Mouse (Mus musculus): ENCODE measurements at regions not wholly inside any gene's neighbourhood (a gene's known extent, or its start where the extent isn't known, plus 50 kb on each side); places are given as distances from the start of the nearest gene placed in this dataset.
"Not testable (repeated sequence)": the region's sequence is repeated elsewhere in the genome, so short reads cannot be mapped to it uniquely, and the experiment has no call there.

DNA sequence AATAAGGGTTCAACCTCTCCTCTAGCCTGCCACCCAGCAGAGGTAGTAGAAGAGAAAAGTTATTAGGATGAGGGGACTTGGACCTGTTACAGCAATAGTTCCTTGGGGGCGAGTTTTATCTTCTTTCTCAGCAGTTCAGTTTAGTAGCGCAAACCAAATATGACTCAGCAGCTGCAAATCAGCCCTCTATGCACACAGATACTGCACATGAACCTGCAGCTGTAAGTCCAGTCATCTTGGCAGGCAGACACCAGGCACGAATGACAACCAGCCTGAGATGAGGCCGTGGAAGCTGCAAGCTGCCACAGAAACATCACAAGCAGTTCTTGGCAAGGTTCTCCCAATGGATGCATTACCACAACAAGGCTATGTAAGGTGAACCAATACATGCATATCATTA, 327.0 kb upstream of the Akr1e1 start:
- no peak for DNase-seq (ENCODE audit: low spot score)

DNA sequence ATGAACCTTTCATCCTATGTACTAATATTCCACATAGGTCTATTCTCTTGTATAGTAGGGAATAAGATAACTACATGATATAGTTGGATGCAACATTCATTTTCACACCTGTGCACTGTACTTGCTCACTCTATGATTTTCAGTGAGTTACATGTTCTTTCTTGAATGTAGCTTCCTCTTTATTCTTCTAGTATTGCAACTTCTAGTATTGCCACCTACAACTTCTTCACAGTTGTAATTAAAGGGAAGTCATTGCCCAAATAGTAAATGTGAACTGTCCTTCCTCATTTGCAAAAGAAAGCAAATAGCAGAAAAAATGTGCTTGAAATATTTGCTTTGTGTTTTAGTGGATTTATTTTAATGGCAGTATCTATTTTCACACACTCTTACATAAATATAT, 330.9 kb upstream of the Akr1e1 start:
- DNase-seq (ENCODE audit: low spot score) = no peak

DNA sequence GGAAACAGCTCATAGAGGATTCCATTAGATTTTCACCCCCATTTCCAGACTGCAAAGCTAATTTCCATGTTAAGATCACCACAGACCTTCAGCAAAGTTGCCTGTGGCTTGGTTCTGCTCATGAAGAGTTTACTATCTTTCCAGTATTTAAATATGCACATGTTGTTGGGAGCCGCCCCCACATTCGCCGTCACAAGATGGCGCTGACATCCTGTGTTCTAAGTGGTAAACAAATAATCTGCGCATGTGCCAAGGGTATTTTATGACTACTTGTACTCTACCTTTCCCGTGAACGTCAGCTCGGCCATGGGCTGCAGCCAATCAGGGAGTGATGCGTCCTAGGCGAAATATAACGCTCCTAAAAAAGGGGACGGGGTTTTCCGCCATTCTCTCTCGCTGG, 333.5 kb upstream of the Akr1e1 start:
- peak; percentile 48 for DNase-seq (ENCODE audit: low spot score)

DNA sequence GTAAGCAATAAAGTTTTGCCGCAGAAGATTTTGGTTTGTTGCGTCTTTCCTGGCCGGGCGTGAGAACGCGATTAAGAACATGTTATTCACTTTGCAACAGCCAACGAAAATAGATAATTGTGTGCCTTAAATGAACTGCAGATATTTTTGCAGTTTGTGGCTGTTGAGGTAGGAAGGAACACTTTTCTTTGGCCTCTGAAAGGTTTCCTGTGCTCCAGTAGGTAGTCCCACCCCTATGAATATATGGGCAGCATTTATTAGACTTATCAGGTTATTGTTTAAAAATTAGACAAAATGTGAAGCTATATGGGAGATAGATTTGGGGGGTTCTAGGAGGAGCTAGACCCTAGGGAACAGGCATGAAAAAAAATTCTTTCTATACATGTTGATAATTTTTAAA, 334.1 kb upstream of the Akr1e1 start:
- no peak for DNase-seq (ENCODE audit: low spot score)

DNA sequence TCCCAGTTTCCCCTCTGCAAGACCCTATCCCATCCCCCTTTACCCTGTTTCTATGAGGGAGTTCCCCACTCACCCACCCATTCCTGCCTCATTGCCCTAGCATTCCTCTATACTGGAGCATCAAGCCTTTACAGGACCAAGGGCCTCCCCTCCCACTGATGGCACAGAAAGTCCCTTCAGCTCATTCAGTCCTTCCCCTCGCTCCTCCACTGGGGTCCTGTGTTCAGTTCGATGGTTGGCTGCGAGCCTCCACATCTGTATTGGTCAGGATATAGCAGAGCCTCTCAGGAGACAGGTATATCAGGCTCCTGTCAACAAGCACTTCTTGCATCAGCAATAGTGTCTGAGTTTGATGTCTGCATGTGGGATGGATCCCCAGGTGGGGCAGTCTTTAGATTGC, 346.4 kb upstream of the Akr1e1 start:
- no peak for DNase-seq (ENCODE audit: low spot score)

DNA sequence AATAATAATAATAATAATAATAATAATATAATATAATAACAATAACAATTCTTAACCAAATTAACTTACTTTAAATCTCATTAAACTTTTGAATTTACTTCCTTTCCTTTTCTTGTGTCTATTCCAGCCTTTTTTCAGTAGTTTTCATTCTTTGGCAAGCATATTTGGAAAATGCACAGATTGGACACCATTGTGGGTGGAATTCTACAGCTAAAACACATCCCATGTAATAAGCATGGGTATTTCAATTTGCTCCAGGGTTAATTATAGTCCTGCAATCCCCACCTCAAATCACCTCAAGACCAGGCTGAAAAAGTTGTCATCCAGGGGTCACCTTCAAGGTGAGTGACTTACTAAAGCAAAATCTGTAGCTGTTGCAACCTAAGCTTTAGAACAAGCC, 355.9 kb upstream of the Akr1e1 start:
- no peak for DNase-seq (ENCODE audit: low spot score)

DNA sequence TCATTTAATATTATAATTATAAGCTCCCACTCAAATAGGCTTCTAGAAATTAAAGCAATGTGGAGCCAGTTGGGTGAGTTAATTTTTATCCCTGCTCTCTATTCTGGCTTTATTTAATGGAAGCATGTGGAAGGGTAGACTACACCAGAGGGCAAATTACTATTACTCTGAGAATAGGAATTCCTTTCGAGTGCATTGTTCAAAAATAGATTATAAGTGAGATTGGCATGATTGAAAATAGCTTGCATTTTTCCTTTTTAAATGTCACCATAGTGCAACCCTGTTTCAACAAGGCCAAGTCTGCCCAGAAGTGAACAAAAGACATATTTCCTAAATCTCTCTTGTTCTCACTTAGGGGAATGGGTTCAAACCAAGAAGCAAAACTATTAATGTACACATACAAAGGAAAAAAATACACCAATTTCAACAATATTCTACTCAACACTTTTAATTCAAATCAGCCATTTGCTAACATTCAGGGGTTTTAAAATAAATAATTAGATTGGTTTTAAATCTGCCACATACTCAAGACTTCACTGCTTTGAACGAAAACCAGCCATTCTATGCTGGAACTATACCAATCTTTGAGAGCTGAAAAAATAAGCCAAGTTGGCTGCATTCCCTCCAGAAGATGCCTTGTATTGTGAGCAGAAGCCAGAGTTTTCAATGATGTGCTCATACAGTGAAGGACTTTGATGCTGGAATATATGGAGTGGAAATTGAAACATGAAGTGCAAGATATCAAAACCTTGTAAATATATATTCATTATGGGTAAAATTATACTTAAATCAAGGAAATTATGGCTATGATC, 361.3 kb upstream of the Akr1e1 start:
- DNase-seq (ENCODE audit: low spot score) = no peak

DNA sequence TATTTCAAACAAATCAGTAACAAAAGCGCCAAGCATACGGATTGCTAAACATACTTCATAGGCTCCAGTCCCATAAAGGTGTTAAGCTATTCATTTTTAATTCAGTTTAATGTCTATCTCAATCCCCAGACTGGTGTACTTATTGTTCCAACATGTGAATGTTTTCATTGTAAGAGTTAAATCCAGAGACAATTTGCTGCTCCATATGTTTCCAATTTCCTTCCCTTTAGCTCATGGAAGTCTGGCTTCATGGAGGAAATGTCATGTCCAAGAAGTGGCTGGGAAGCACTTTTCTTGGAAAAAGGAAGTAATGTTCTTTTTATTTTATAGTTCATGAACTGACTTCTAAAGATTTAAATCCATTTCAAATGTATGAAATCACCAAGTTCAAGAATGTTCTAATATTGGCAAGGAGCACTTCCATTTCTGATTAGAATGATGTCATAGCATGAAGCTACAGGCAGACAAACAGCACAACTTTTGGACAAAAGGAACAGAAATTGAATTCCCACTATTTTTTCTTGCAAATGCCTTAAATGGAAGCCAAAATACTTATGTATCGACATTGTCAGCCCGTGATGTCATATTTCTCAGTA, 362.6 kb upstream of the Akr1e1 start:
- no peak for DNase-seq (ENCODE audit: low spot score)

DNA sequence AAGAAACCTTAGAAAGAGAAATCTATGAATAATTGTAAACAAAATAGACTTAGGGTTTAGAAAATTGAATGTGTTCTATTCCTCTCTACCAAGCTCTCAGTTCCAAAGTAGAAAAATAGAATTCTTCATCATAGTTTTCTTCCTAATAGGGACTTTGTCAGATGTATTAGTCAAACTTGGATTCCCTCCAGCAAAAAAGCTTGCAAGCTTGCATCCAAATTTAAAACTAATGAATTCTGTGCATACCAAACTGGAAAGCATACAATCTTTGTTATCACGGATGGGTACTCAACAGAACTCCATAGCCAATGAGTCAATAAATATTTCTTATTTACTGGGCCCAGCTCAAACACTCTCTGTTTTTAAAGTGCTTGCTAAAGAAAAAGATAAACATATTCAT, 383.9 kb upstream of the Akr1e1 start:
- DNase-seq (ENCODE audit: low spot score) = no peak

DNA sequence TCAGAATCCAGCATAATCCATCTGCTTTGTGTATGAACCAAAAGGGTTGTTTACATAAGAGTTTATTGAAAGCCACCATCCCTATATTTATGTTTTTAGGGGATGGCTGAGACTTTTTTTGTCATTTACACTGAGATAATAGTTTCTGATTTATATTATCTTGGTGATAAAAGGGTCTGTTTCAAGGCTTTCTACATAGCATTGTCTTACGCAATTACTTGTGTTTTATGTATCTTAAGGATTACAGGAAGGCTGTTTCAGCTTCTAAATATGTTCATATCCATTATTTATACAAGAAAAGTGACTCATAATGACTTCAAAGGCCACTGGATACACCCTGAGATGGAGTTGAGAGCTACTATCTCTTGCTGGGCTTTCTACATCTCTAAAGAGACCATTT, 399.3 kb upstream of the Akr1e1 start:
- no peak for DNase-seq (ENCODE audit: low spot score)

DNA sequence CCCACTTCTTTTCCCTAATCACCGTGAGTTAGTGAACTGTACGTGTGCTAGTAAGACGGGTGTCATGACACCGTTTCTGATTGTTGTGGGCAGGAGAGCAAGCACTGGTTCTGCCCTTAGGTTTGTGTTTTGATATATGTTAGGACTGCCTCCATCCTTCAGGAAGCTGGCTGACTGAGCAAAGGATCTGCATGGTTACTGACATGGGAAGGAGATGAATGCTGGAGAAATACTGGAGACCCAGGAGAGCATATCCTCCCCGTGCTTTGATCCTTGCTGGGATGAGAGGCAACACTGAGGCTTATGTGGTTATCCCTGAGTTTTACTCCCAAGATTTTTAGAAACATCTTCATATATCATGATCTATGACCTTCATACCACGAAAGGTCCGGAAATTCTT, 413.5 kb upstream of the Akr1e1 start:
- no peak for DNase-seq (ENCODE audit: low spot score)

DNA sequence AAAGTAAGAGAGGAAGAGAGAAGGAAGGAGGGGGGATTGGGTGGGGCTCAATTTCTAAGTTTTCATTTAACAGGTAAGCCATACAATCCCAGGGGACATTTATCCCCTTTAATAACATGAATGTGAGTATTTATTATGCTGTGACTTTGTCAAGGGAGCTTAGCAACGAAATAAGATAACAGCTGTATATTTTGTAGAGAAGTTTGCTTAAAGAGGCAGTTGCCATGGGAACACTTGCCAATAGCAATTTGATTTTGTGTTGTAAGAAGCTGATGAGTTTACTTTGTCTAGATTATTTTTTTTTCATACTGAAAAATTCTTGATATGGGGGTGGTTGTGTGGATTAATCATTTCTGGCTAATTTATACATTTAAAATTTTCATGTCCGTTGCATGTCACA, 450.9 kb upstream of the Akr1e1 start:
- no peak for DNase-seq (ENCODE audit: low spot score)

DNA sequence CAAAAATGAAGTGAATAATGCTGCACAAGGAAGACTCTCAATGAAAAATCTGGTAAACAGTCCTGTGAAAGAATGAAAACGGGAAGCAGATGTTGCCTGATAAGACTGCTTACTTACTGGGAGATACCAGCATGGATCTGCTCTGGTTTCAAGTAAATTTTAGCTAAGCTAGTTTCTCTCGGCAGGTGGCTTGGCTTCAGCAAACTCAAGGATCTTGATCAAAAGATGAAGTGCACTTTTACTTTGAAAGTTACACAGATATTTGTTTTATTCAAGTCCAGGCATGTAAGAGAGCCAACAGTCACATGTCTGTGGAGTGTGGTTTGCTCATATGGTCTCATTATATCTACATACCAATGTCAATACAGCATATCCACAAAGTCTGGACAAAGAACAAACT, 451.5 kb upstream of the Akr1e1 start:
- DNase-seq (ENCODE audit: low spot score) = no peak

DNA sequence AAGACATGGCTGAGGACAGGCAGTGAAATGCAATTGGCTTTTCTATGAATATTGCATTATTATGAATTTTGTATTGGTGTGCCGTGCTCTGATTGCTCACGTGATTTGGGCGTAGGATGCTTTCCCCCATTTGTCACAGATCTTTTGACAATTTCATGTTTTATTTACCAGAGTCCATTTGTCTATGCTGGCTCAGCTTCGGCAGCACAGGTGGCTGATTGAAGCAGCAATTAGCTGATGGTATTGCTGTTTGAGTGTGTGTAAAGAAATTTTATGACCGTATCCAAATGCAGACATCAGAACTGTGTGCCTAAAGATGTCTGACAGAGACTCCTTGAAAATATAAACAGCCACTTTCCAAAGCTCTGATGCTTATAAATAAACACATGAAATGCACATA, 498.5 kb upstream of the Akr1e1 start:
- no peak for DNase-seq (ENCODE audit: low spot score)

DNA sequence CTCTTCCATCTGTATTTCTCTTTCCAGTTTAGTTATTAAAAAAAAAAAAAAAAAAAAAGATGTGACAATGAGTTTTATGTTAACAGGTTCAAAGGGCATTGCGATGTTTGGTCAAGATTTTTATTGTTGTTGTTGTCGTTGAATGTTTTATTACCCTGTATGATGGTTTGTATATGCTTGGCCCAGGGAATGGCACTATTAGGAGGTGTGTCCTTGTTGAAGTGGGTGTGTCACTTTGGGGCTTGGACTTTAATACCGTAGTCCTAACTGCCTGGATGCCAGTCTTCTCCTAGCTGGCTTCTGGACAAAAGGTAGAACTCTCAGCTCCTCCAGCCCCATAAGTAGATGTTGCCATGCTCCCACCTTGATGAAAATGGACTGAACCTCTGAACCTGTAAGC, 545.9 kb upstream of the Akr1e1 start:
- DNase-seq (ENCODE audit: low spot score) = no peak

DNA sequence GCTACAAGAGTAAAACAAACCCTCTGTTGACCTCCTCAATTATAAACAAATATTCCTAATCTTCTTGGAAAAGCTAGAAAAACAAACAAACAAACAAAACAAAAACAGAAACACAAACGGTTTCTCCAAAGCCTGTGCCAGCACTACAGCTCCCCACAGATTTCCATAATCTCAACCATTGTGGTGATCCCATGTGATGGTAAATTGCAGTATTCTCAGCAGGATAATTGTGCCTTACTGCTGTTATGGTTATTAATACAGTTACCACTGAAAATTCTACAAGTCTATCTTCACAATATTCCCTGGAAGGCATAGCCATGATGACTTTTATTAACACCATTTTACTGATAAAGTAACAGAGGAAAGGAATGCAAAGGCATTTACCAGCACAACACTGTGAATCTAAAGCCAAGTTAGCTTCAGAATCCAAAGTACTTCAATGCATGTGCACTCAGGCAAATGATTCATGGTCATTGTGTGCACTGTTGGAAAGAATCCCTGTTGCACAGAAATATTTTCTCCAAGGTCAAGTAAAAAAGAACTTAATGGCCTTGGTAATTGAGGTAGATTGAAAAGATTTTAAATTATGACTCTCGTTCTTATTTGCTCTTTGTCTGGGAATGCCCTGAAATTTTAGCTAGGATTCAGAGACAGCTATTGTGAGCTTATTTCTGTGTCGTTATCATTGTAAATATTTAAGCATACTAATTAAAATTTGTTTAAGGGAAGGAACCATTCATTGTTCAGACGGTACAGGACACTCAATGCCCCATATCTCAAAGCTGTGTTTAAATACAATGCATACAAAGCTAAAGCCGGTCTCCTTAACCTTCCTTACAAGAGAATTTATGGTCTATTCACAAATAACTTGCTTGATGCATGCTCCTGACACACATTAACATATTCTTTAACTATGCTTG, 551.1 kb upstream of the Akr1e1 start:
- DNase-seq (ENCODE audit: low spot score) = no peak

DNA sequence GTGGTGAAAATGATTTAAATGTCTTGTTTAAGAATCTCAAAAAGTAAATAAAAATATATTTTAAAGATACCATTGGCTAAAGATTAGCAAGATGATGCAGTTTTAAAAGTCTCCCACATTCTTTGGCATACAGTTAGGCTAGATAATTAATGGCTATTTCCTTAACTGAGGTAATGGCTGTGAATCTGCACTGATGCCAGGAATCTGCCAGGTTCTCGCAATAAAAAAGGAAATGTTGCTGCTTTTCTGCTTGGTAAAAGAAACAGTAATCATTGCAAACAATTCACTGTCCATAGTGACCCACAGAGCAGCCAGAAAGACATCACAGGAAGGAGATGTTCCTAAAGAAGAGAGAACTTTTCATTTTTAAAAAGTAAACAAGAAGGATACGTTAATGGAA, 557.7 kb upstream of the Akr1e1 start:
- DNase-seq (ENCODE audit: low spot score) = no peak

DNA sequence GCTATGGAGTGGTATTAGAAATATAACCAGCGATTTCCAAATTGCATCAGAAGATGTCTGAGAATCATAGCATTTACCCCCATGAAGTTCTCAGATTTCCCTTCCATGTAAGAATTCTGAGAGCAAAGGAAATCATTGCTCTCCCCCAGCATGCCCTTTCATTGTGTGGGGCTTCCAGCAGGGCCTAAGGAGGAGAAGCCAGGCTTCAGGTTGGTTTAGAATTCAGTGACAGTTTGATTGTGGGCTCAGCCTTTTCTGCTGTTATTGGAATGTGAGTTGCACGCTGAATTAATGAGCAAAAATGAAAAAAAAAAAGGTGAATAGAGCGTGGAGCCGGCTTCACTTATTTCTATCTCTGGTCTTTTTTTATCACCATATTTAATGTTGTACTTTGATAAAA, 570.0 kb upstream of the Akr1e1 start:
- no peak for DNase-seq (ENCODE audit: low spot score)

DNA sequence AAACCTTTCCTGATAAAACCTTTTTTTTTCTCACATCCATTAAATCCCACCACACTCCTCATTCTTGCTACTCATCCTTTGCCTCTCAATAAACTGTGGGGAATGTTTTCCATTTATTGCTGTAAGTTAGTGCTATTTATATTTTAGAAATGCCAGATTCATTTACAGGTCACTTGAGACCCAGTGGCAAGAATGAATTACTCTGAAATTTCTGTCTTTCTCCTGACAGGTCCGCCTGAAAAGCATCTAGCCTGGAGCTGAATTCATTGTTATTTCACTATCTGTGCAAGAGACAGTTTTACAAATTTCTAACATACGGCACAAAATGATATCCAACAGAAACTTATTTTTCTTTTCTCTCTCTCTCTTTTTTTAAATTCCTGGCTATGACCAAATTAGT, 570.6 kb upstream of the Akr1e1 start:
- no peak for DNase-seq (ENCODE audit: low spot score)

DNA sequence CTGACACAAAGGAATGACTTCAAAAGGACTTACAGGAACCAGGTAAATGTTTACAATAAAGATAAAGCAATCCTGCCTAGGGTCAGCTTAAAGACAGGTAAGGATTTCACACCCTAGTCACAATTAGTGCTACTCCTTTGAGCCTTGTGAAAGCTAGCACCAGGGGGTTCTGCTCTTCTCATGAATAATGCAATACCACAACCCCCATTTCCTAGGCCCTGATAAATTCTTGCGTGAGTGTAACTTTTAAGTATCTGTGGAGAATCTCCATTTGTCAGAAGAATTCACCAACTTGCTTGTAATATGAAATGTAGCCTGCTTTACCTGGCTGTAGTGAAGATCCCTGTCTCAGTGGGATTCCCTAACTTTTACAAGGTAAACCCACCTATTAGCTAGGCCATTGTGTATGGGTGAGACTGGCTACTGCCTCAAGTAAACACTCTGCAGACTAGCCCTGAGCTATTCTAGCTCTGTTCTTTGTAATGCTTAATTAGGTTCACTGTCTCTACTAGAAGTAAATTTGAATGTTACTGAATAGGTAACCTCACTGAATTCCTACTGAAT, 576.3 kb upstream of the Akr1e1 start:
- DNase-seq (ENCODE audit: low spot score) = not testable (repeated sequence)

DNA sequence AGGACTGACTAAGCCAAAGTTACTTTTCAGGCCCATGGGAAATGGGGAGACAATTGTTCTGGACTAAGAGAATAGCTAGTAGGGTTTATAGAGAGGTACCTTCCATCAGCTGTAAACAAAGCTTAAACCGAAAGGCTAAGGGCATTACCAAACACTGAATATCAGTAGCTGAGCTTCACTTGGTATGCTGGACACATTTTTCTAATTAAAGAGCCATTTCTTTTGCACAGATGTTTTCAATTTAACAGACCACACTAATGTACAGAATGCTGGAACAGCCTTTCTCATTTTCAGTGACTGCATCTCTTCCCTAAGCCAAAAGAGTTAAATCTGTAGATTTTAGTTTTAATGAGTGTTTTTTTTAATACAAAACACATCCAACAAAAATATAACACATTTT, 593.8 kb upstream of the Akr1e1 start:
- DNase-seq (ENCODE audit: low spot score) = no peak

DNA sequence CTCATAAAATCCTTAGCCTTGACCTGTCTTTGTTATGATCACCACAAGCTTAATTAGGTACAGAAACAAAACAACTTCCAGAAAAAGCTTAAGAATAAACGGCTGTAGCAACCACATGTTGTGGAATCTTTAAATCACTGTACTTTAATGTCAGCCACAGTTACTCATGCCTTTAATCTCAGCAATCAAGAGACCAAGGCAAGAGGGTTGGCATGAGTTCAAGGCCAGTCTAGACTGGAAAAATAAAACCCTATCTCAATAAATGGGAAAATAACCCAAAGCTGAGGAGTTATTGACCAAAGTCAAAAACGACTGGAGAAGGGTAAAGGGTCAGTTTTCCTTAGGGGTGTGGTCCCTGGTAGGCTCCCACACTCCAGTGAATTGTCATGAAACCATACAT, 595.2 kb upstream of the Akr1e1 start:
- DNase-seq (ENCODE audit: low spot score) = no peak
